Mouse (Mus musculus) lung, adult 18-20 months (tissue): Measurements from ENCODE around the gene Nphp1.

Experiments
- DNase-seq, 2 experiments: peaks; one replicate each; pipeline ENCODE4 v3.0.0; 2022; ENCODE audit warnings: mixed read lengths in 2 of 2

The Nphp1 gene

GRCm38 (mm10) chr2:127748316-127748715 lies 40.4 kb downstream of the Nphp1 start:
- no peak for DNase-seq

DNA sequence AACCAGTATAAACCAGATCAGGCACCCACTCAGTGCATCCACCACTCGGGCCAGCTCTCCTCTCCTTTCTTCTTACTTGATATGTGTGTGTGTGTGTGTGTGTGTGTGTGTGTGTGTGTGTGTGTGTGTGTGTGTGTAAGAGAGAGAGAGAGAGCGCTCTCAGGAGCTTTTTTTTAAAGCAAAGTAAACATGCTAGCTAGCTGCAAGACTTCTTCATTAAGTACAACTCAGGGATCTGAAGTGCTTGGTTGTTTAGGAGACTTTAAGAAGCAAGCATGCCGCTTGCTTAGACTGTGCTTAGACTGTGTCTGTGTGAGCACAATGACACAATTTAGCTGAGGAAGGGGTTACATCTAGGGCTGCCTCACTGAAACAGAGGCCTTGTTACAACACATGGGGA lies 46.1 kb downstream of the Nphp1 start:
- DNase-seq, result no peak

GRCm38 (mm10) chr2:127740756-127741519 lies 47.8 kb downstream of the Nphp1 start:
- DNase-seq, result no peak

- DNase-seq, result no peak
These were observed 50.8 kb downstream of the Nphp1 start for GRCm38 (mm10) chr2:127737885-127738284.

GRCm38 (mm10) chr2:127736631-127737209 lies 52.0 kb downstream of the Nphp1 start:
- no peak for DNase-seq

GRCm38 (mm10) chr2:127735512-127736145 lies 53.1 kb downstream of the Nphp1 start:
- DNase-seq, result no peak

- no peak for DNase-seq
These were observed 53.8 kb downstream of the Nphp1 start for GRCm38 (mm10) chr2:127734889-127735288.

DNA sequence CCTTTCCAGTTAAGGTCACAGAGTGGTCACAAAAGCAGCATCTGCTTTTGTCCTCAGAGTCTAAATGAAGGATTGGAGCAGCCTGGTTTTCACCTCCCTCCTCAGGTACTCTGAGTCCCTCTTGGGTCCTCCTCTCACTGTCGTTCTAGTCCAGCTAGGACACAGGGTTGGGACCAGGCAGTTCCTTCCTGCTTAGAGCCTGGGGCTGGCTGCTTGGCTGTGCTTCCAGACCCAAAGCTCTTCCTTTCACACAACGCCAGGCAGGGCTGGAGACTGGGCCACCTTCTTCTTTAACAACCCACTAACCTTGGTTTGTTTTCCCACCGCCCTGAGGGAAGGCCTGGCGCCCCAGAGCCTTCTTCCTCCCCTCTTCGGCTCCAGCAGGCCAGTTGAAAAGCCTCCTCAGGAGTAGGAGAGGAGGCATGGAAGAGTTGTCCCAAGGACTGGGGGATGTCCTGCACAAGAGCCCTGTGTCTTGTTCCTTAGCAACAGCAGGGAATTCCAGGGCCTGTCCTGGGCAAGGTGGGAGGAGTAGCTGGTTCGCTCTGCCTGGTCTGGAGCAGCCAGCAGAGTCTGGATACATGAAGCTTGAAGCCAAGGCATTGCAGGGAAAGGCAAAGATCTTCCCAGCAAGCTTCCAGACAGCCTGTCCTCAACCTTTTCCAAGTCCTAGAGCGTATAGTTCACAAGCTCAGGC lies 58.2 kb downstream of the Nphp1 start:
- DNase-seq, result no peak

- peak in 1 of 2 experiments; percentile 29 for DNase-seq
These were observed 59.0 kb downstream of the Nphp1 start, which contains the start of gene Mall for GRCm38 (mm10) chr2:127729671-127730070. Gene Mall (minus strand): TSS chr2:127729932.

DNA sequence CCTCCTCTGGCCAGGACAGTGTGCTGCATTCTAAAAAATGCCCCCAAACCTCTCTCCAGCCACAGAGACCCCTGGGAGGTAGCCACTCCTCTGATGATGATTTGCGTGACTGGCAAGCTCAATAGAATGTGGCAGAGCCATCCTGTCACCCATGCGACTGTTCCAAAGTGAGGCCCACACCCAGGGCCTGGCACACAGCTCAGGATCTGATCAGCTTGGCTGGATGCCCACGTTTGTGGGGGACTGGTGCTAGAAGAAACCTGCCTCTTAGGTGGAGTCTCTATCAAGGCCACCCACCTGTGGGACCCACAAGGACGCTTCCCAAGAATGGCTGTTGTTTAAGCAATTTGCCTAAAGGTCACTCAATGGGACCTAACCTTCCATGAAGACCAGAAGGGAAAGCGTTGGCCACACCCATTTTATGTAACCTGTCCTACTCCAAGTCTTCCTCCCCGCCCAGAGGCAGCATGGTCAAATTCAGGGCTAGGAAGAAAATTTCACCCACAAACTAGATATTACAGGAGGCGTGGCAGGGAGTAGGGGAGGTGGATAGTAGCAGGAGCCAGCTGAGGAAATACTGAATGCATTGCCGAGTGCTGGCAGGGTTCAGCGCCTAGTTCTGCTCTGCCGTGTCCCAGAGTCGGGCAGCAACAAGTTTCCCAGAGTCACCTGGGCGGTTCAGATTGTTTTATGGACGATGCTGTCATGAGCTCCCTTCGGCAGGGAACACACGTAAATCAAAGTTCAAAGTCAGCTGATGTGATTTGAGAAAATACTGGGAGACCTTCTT lies 59.8 kb downstream of the Nphp1 start:
- peak in 1 of 2 experiments; percentile 20 for DNase-seq

DNA sequence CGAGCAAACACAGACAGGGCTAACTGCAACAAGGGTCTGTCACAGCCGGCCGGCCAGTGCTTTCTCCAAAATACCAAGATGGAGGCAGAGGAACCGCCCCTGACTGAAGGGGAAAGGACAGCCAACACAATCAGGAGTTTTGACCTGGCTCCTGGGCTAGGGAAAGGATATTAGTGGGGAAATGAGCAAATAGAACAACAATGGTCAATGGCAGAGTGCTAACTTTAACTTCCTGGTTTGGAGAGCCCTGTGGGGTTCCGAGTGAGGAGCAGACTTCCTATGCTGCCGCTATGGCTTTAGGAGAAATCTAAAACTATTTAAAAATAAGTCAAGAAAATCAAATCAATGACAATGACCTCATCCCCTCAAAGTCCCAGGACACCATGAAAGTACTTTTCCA lies 60.6 kb downstream of the Nphp1 start:
- no peak for DNase-seq

- DNase-seq, result no peak
These were observed 65.5 kb downstream of the Nphp1 start for GRCm38 (mm10) chr2:127723193-127723592.

GRCm38 (mm10) chr2:127722176-127722892 lies 66.4 kb downstream of the Nphp1 start:
- DNase-seq, result peak; percentile 95 to 97

GRCm38 (mm10) chr2:127718839-127719468 lies 69.7 kb downstream of the Nphp1 start:
- no peak for DNase-seq

DNA sequence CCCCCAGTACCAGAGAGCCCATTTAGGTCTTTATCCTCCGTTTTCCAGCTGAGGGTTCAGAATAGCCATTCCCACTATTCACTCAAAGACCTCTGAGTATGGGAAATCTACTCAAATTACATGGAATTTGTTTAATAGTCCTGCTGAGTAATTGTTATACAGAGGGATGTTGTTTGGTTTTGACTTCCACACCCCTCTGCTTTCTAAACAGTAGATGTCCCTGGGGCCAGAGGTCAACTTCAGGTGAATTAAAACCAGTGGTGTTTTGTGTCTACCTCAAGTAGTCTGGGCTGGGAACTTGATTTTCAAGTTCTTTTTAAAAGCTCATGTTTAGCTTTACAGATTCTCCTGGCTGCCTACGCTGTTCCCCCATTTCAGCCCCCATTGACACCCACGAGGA lies 74.0 kb downstream of the Nphp1 start:
- DNase-seq, result no peak

- DNase-seq, result no peak
These were observed 79.9 kb downstream of the Nphp1 start for GRCm38 (mm10) chr2:127708792-127709191.

- no peak for DNase-seq
These were observed 80.6 kb downstream of the Nphp1 start for GRCm38 (mm10) chr2:127708060-127708459.

- DNase-seq, result no peak
These were observed 83.4 kb downstream of the Nphp1 start for GRCm38 (mm10) chr2:127705267-127705666.
